Mouse (Mus musculus) brain, embryonic 18.5 days (tissue): Measurements from ENCODE around the gene C1qb.

Experiments
- DNase-seq: peaks from one replicate; pipeline ENCODE4 v3.0.0-alpha.2; 2012; ENCODE audit warnings: low read depth, low spot score

Gene C1qb

DNA sequence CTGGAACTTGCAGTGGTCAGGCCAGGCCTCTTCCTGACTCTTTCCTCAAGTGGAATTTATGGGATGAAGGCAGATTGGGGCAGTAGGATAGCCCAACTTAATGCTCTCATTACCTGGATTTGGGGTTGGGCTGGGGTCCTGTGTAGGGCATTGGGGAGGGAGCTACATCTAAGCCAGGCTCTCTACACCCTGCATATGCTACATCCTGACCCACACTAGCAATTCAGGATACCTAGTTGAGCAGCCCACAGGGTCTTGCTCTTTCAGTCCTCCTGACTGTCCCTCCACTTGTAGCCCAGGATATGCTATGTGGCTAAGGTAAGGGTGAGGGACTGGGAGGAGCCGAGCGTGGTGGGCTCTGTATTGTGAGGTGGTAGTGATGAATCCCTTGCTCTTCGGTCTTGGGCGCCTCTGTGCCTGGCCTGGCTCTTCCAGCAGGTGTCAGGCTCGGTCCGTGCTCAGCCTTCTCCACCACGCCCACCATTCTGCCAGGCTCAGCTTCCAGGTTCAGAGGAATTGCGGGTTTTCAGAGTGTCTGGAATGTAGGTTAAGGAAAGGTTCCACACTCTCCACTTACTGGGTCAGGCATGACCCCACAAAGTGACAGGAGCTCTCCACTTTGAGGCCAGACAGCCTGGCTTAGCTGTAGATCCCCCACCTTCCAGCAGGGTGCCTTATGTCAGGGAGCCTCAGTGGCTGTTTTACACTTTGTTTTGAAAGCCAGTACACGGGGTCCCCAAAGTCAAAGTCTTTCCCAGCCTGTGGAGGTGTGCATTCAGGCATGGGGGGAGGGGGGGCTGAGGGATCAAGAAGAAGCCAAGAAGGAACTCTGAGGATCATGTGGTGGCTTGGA lies 7.9 kb upstream of the C1qb start:
- no peak for DNase-seq

DNA sequence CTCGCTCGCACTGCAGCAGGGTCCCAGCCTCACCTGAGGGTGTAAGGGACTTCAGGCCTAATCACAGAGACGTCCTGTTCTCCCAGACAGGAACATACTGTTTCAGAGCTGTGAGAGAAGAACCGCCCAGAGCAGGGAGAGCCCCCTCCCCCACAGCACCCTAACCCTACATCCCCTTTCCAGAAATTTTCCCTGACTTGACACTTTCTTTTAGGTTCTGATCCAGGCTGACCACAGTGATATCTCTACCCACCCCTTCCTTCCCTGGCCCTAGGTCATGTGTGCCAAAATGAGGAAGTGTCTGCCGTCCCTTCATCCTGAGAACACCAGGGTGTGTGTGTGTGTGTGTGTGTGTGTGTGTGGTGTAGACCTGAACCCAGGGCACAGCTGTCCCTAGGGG lies 6.8 kb upstream of the C1qb start, which contains the start of gene C1qc:
Gene C1qc (minus strand): TSS at position 255 of the 400 bp plus-strand sequence.
- DNase-seq, result no peak

DNA sequence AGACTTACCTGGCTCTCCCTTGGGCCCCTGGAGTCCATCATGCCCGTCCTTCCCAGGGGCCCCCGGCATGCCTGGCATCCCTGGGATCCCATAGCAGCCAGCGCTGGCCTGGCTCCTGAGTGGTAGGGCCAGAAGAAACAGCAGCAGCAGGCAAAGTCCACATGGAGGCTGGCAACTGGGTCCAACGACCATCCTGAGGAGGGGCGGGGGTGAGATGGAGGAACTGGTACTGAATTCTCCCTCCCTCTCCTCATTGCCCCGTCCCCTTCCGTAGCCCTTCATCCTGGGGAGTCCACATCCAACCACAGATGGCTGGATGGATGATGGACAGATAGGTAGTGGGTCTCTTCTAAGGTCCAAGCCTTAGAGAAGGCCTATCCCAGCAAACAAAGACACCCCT lies 6.4 kb upstream of the C1qb start:
- DNase-seq, result no peak

DNA sequence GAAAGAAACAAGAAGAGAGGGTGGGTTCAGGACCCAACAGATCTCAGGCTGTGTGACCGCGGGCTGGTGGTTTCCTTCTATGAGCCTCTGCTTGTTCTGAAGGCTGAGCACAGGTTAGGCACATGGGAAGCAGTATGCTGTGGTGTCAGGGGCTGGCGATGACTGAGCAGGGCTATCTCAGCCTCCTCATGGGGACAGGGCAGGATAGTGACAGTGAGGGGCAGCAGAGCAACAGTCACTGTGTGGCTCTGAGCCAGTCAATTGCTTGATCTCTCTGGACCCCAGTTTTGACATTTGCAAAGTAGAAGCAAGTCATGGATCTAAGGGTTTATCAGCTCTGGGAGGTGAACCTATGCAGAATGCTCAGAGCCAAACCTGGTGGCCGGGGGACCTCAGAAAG lies 5.1 kb upstream of the C1qb start:
- no peak for DNase-seq

GRCm38 (mm10) chr4:136889981-136890380 lies 4.0 kb upstream of the C1qb start:
- no peak for DNase-seq

GRCm38 (mm10) chr4:136887714-136888113 lies 1.7 kb upstream of the C1qb start:
- no peak for DNase-seq

- DNase-seq, result no peak
Measured at GRCm38 (mm10) chr4:136878601-136879000, 7.4 kb downstream of the C1qb start.

- no peak for DNase-seq
Measured at GRCm38 (mm10) chr4:136878171-136878570, 7.8 kb downstream of the C1qb start.

DNA sequence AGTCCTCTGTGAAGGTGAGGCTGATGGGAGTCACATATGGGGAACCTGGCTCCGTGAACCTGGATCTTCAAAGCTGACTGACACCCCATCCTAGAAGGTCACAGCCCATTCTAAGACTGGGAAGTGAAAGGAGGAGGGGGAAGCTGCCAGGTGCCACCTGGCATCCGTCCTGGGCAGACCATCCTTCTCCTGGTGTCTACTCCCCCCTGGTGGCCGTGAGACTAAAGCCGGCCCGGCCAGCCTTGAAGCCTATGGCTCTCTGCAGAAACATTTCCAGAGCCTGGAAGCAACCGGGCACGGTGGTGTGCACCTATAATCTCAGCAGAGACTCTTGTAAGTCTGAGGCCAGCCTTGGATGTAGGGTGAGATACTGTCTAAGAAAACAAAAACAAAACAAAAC lies 9.0 kb downstream of the C1qb start:
- no peak for DNase-seq

DNA sequence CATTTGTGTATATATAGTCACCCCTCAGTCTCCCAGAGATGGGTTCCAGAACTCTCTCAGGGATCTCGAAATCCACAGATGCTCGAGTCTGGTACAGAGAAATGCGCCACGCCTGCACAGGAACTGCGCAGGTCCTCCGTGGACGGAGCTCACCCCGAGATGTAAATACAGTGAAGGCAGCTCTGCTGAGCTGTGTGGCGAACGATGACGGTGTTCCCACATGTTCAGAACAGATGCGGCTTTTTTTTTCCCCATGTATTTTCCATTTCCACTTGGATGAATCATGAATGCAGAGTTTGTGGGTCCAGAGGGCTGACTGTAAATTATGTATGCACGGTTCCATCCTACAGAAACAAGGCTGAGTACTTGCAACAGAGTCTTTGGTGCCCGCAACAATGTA lies 11.0 kb downstream of the C1qb start:
- no peak for DNase-seq

DNA sequence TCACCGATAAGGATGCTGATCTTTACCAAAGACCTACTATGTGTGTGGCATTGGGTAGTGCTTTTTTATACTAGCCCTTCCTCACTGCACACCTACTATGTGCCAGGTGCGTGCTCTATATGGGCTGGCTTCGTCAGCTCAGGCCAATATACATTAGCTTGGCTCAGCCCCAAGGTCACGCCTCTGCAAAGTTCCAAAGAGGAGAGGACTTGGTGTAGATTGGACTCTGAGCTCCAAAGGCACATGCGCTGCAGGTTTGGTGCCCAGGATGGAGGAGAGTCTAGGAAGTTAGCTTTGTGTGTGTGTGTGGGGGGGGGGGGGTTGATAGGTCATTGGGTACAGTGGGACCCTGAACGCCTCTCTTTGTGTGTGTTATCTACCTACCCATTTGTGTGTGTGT lies 17.6 kb downstream of the C1qb start:
- DNase-seq, result no peak

- DNase-seq, result no peak
Measured at GRCm38 (mm10) chr4:136867690-136868345, 18.2 kb downstream of the C1qb start.

- no peak for DNase-seq
Measured at GRCm38 (mm10) chr4:136865531-136865930, 20.5 kb downstream of the C1qb start.

DNA sequence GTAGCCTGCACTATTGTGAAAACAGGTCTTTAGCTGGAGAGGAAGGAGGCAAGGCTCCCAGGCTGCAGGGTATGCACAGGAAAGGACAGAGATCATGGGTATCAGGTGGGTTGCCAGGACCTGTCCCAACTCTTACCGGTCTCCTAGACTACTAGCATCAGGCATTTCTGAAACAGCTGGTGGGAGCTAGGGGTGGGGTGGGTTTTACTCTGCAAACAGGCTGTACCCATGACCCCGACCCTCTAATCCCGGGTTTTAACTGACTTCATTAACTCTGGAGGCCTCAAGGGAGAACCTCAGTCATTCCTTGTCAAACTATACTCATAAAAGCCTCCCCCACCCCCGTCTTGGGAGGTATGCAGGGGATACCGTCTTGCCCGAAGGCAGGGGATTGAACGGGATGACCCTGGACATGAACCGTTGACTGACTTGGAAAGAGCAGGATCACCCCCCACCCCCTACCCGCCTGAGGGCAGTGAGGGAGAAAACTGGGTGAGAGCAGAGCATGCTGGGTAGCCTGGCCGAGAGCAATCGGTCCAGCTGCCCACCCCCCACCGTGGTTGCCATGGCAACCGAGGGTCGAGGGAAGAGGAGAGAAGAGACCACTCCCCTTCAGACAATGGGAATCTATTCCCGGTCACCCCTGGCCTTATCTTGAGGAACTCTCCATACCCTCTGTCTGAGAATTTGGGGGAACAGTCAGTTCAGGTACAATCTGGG lies 21.1 kb downstream of the C1qb start:
- no peak for DNase-seq

GRCm38 (mm10) chr4:136863517-136863916 lies 22.5 kb downstream of the C1qb start:
- no peak for DNase-seq

DNA sequence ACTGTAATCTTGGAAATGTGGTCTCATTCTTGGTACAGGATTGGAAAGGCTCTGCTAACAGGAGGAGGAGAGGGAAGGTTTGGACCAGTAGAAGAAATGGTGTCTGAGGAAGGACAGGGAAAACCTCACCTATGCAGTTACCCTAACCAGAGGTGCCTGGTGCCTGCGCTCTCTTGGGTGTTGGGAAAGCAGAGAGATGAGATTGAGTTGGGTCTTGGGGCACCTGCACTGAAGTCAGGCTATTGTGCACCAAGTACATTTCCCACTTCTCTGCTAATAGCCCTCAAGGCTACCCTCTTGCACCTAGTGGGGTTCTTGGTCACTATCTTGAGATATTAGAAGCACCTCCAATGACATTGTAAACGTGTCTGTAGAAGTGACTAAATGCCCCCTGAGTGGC lies 23.6 kb downstream of the C1qb start:
- DNase-seq, result no peak

DNA sequence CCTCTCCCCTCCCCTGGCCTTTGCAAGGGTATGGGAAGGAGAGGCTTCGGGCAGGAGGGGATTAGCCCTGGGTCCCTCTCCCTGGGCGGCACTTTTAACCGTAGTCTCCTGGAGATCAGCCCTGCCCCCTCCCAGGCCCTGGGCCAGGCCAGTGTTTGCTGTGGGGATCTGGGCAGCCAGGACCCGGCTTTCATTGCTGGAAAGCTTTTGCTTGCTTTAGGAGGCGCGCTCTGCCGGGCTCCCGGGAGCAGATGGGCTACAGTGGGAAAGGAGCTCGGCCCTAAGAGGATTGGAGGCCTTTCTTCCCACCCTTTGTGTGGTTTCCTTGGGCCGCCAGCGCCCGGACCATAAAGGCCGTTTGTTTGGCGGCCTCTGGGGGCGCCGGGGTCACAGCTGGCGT lies 24.2 kb downstream of the C1qb start:
- no peak for DNase-seq

- no peak for DNase-seq
Measured at GRCm38 (mm10) chr4:136860022-136860421, 26.0 kb downstream of the C1qb start.

- no peak for DNase-seq
Measured at GRCm38 (mm10) chr4:136855081-136855480, 30.9 kb downstream of the C1qb start.

DNA sequence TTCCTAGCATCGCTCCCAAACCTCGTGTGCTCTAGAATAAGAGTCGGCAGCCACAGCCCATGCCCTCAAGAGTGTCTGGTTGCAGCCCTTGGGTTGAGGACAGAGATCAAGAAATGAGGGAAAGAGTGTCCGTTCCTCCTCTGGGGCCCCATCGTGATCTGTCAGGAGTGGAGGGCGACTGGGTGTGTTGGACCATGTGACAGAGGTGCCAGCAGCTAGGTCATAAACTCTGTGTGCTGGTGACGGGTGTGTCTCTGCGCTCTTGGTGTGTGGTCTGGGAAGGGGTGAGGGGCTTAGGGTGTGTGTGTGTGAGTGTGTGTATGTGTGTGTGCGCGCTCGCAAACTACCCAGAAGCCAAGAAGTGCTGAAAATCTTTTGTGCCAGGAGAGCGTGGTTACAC lies 33.0 kb downstream of the C1qb start:
- no peak for DNase-seq

- DNase-seq, result no peak
Measured at GRCm38 (mm10) chr4:136852119-136852518, 33.9 kb downstream of the C1qb start.

DNA sequence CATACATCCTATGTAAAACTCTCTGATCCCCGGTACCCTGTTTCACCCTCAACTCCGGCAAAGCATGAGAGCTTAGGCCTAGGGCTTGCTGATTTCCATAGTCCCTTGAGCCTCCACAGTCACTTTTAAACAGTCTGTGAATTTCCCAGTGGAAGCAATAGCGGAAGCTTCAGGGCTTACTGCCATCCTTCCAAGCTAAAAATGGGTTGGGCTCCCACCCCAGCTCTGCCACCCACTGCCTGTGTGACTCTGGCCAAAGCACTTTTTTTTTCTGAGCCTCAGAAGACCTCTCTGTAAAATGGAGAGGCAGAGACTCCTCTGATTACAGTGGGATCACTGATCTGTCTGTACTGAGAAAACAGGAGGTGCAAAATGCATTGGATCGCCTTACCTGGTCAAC lies 37.4 kb downstream of the C1qb start:
- no peak for DNase-seq

DNA sequence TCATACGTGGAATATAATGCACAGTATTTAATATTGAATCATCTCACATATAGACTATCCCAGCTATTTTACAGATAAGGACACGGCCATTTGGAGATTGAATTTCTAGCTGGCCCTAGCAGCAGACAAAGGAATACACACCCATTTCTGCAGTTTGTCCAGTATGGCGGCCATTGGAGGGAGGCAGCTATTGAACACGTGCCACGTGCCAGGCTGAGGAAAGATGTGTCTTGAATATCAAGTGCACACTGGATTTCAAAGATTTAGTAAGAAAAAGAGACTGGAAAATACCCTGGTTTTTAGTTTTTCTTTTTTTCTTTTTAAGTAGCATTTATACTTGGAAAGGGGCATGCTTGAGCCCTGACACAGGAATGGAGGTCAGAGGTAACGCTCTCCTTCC lies 38.8 kb downstream of the C1qb start:
- no peak for DNase-seq
